Mouse (Mus musculus) heart, adult 2 months (tissue): ENCODE data around the gene Tmem8b. TPM values are rescaled to one million over a fixed set of nuclear protein-coding genes. Genes with fewer than 3 reads are reported as not detected.

Experiments used
- DNase-seq, 2 experiments: peaks; one replicate each; pipeline ENCODE4 v3.0.0; 2021
- H3K27ac ChIP-seq: fragments of 200-600 bp; 2 replicates; pipeline ENCODE4 v1.8.1; 2022
- H3K27me3 ChIP-seq: fragments of 200-500 bp; 2 replicates; pipeline ENCODE4 v1.6.1; 2012; ENCODE audit warnings: mild to moderate bottlenecking, low read length, inconsistent platforms, mixed read lengths; ENCODE audit not compliant: control insufficient read depth, insufficient read depth
- H3K36me3 ChIP-seq: fragments of 200-500 bp; 2 replicates; pipeline ENCODE4 v1.6.1; 2012; ENCODE audit warnings: low read length, inconsistent platforms; ENCODE audit not compliant: control insufficient read depth, insufficient read depth
- H3K4me1 ChIP-seq: fragments of 200-500 bp; 2 replicates; pipeline ENCODE4 v1.6.1; 2011; ENCODE audit warnings: low read length; ENCODE audit not compliant: control insufficient read depth, insufficient read depth
- H3K4me3 ChIP-seq: fragments of 200-600 bp; 2 replicates; pipeline ENCODE4 v1.8.1; 2022
- H3K79me2 ChIP-seq: fragments of 200-500 bp; replicated peaks from 2 replicates; pipeline ENCODE4 v1.6.1; 2012; ENCODE audit warnings: mild to moderate bottlenecking, inconsistent platforms, low read length, moderate library complexity, mixed read lengths; ENCODE audit not compliant: control insufficient read depth, insufficient read depth
- H3K9ac ChIP-seq: fragments of 200-500 bp; 2 replicates; pipeline ENCODE4 v1.6.1; 2012; ENCODE audit warnings: low read depth, mild to moderate bottlenecking, control low read depth, inconsistent platforms, low read length, mixed read lengths
- CTCF ChIP-seq: fragments of 200-600 bp; IDR thresholded peaks from 2 replicates; pipeline ENCODE4 v1.8.1; 2022; ENCODE audit warnings: antibody characterized with exemption, mild to moderate bottlenecking, moderate library complexity
- EP300 ChIP-seq: fragments of 200-500 bp; IDR thresholded peaks from 2 replicates; pipeline ENCODE4 v1.6.1; 2011; ENCODE audit warnings: low read depth, low read length, control low read depth; ENCODE audit not compliant: insufficient read depth
- POLR2A ChIP-seq: fragments of 200-500 bp; IDR thresholded peaks from 2 replicates; pipeline ENCODE4 v1.6.1; 2011; ENCODE audit warnings: mild to moderate bottlenecking, low read depth, low read length, control low read depth; ENCODE audit not compliant: insufficient read depth
- WGBS: fragments of 180-500 bp; shearing (Covaris S2); methylation state at CpG from one replicate; pipeline ENCODE4 v1.1.7; 2018; 5-methylcytosine and 5-hydroxymethylcytosine counted together
- intact Hi-C: fragments of 180-260 bp; cut with DNase I; formaldehyde crosslinking; loops from one replicate; pipeline ENCODE4 v1.15.1; 2025
- polyA plus RNA-seq: library from polyadenylated mRNA; depleted of rRNA; stranded (reverse); fragments of >200 nt; gene quantifications from 2 replicates; pipeline ENCODE4 v1.2.3, GENCODE M21; 2012
- total RNA-seq, 2 experiments: library from RNA; stranded (reverse); gene quantifications; 2 replicates each; pipeline ENCODE4 v1.2.3; 2021

Tmem8b gene
- total and polyA plus RNA-seq, 3 experiments = 17.9 to 21.1 (median 18.2) TPM

GRCm38 (mm10) chr4:43636751-43637150 lies 32.0 kb upstream of the Tmem8b start:
- Histone ChIP-seq H3K4me3 (no peak overlapping the region), H3K4me1 (peaks cover 8% of the 10 kb centered on the region; the same call in 1 of the 2 replicates), H3K27me3 (no peaks in the 10 kb centered on the region), H3K36me3 (no peaks in the 10 kb centered on the region), H3K79me2 (peaks cover 5% of the 10 kb centered on the region; the same call in 1 of the 2 replicates), H3K9ac (no peak overlapping the region), H3K27ac (no peak overlapping the region)
- intact Hi-C loops = loop anchor here (10.0 kb wide), 1 partner anchor 228 kb away; no protein-coding TSS in a partner anchor
- DNase-seq = peak in 1 of 2 experiments; percentile 14
- TF ChIP-seq EP300 (no peak), POLR2A (no peak), CTCF (no peak)
- WGBS = 86% methylated on average over 6 of the region's 6 CpGs

- H3K9ac ChIP-seq = no peak overlapping the region
- H3K79me2 ChIP-seq = no peaks in the 10 kb centered on the region; the same call in 1 of the 2 replicates
- no peak for DNase-seq
- WGBS = 74% methylated on average over 9 of the region's 9 CpGs
- intact Hi-C loops = no loop called here
- TF ChIP-seq CTCF = no peak
- no peak for TF ChIP-seq POLR2A
- TF ChIP-seq EP300 = no peak
- no peaks in the 10 kb centered on the region for H3K27me3 ChIP-seq
- no peak overlapping the region for H3K4me3 ChIP-seq
- H3K4me1 ChIP-seq = no peaks in the 10 kb centered on the region
- H3K27ac ChIP-seq = no peak overlapping the region
- no peaks in the 10 kb centered on the region for H3K36me3 ChIP-seq
These were observed 28.7 kb upstream of the Tmem8b start for GRCm38 (mm10) chr4:43640076-43640475.

GRCm38 (mm10) chr4:43640491-43640890 lies 28.3 kb upstream of the Tmem8b start:
- intact Hi-C loops = no loop called here
- TF ChIP-seq CTCF (no peak), EP300 (no peak), POLR2A (no peak)
- no peaks in the 10 kb centered on the region for H3K27me3 ChIP-seq
- DNase-seq = peak in 1 of 2 experiments; percentile 7
- H3K9ac ChIP-seq = no peak overlapping the region
- no peak overlapping the region for H3K4me3 ChIP-seq
- no peaks in the 10 kb centered on the region; the same call in 1 of the 2 replicates for H3K79me2 ChIP-seq
- no peak overlapping the region for H3K27ac ChIP-seq
- no peaks in the 10 kb centered on the region for H3K36me3 ChIP-seq
- 94% methylated on average over 6 of the region's 6 CpGs for WGBS
- no peaks in the 10 kb centered on the region for H3K4me1 ChIP-seq

- Histone ChIP-seq H3K4me1 (no peaks in the 10 kb centered on the region), H3K36me3 (no peaks in the 10 kb centered on the region), H3K27ac (no peak overlapping the region), H3K9ac (no peak overlapping the region), H3K4me3 (no peak overlapping the region), H3K27me3 (no peaks in the 10 kb centered on the region), H3K79me2 (no peaks in the 10 kb centered on the region)
- TF ChIP-seq CTCF (peak; percentile 41), POLR2A (no peak)
- WGBS = 96% methylated on average over 3 of the region's 3 CpGs
- intact Hi-C loops = no loop called here
- no peak for DNase-seq
These were observed 19.0 kb upstream of the Tmem8b start for GRCm38 (mm10) chr4:43649783-43650182.

- Histone ChIP-seq H3K27me3 (no peaks in the 10 kb centered on the region), H3K36me3 (no peaks in the 10 kb centered on the region), H3K27ac (no peak overlapping the region), H3K79me2 (no peaks in the 10 kb centered on the region), H3K4me1 (no peaks in the 10 kb centered on the region), H3K4me3 (no peak overlapping the region), H3K9ac (no peak overlapping the region)
- intact Hi-C loops = no loop called here
- no peak for DNase-seq
- WGBS = 79% methylated on average over 4 of the region's 4 CpGs
- TF ChIP-seq EP300 (no peak), POLR2A (no peak), CTCF (no peak)
These were observed 16.0 kb upstream of the Tmem8b start for GRCm38 (mm10) chr4:43652726-43653125.

- no peaks in the 10 kb centered on the region for H3K27me3 ChIP-seq
- 24% methylated on average over 24 of the region's 24 CpGs for WGBS
- no peak within 1 kb of the TSS for H3K9ac ChIP-seq
- no peaks in the 10 kb centered on the region for H3K4me1 ChIP-seq
- no peaks in the 10 kb centered on the region for H3K79me2 ChIP-seq
- no peak within 1 kb of the TSS for H3K27ac ChIP-seq
- DNase-seq = peak; percentile 42 to 43
- no peaks in the 10 kb centered on the region for H3K36me3 ChIP-seq
- TF ChIP-seq POLR2A (no peak), EP300 (no peak), CTCF (no peak)
- H3K4me3 ChIP-seq = no peak within 1 kb of the TSS
- intact Hi-C loops = no loop called here
These were observed 15.4 kb upstream of the Tmem8b start, which contains the start of gene Spag8 for GRCm38 (mm10) chr4:43653161-43654015. Spag8 (minus strand) TSS chr4:43653594.
